Mouse (Mus musculus) stomach, embryonic 14.5 days (tissue): ENCODE results near the gene Scarb2. TPM values are rescaled to one million over a fixed set of nuclear protein-coding genes. Genes with fewer than 3 reads are reported as not detected.

Experiments
- ATAC-seq: fragments of 200-750 bp; cut with Nextera tagmentation; 2 replicates; pipeline ENCODE4 v1.8.0; 2017; ENCODE audit warnings: low read depth, moderate TSS enrichment; ENCODE audit not compliant: insufficient number of reproducible peaks, insufficient read depth, low FRiP score
- H3K27ac ChIP-seq: fragments of 300-500 bp; sonication (generic); 2 replicates; pipeline ENCODE4 v1.5.1; 2014; ENCODE audit warnings: mild to moderate bottlenecking, low read length, moderate library complexity, mixed read lengths
- H3K27me3 ChIP-seq: fragments of 300-500 bp; sonication (generic); 2 replicates; pipeline ENCODE4 v1.6.1; 2014; ENCODE audit warnings: low read length, control low read depth, mixed read lengths; ENCODE audit not compliant: control insufficient read depth, insufficient read depth
- H3K36me3 ChIP-seq: fragments of 300-500 bp; sonication (generic); 2 replicates; pipeline ENCODE4 v1.6.1; 2014; ENCODE audit warnings: mild to moderate bottlenecking, control low read depth, low read length, moderate library complexity, mixed read lengths; ENCODE audit not compliant: control insufficient read depth, insufficient read depth
- H3K4me1 ChIP-seq: fragments of 300-500 bp; sonication (generic); 2 replicates; pipeline ENCODE4 v1.6.1; 2014; ENCODE audit warnings: low read length, control low read depth, mixed read lengths; ENCODE audit not compliant: control insufficient read depth, insufficient read depth
- H3K4me2 ChIP-seq: fragments of 300-500 bp; sonication (generic); replicated peaks from 2 replicates; pipeline ENCODE4 v1.6.1; 2014; ENCODE audit warnings: low read depth, low read length, control low read depth
- H3K4me3 ChIP-seq: fragments of 300-500 bp; sonication (generic); 2 replicates; pipeline ENCODE4 v1.5.1; 2014; ENCODE audit warnings: low read depth, low read length, control low read depth
- H3K9ac ChIP-seq: fragments of 300-500 bp; sonication (generic); replicated peaks from 2 replicates; pipeline ENCODE4 v1.6.1; 2014; ENCODE audit warnings: low read depth, mild to moderate bottlenecking, control low read depth, low read length, moderate library complexity, mixed read lengths
- H3K9me3 ChIP-seq: fragments of 300-500 bp; sonication (generic); 2 replicates; pipeline ENCODE4 v1.6.1; 2016; ENCODE audit warnings: low read depth, low read length, control low read depth; ENCODE audit not compliant: control insufficient read depth
- WGBS: fragments of 180-500 bp; shearing (Covaris S2); extraction: QIAGEN DNeasy Blood & Tissue Kit; methylation state at CpG from one replicate; pipeline ENCODE4 v1.1.7; 2014; 5-methylcytosine and 5-hydroxymethylcytosine counted together
- polyA plus RNA-seq: library from polyadenylated mRNA; unstranded; fragments of >200 nt; fragmentation: Nextera tagmentation; extraction: Ambion mirVana; gene quantifications from 2 replicates; pipeline ENCODE4 v1.2.1, GENCODE M21; 2014

Gene Scarb2
- polyA plus RNA-seq, 1 experiment from 2014 or later, result 13.0 TPM

- Histone ChIP-seq H3K27me3 (no peaks in the 10 kb centered on the region), H3K4me1 (no peaks in the 10 kb centered on the region), H3K4me3 (no peak overlapping the region), H3K9ac (no peak overlapping the region), H3K36me3 (peaks cover 8% of the 10 kb centered on the region), H3K4me2 (no peak overlapping the region), H3K27ac (no peak overlapping the region), H3K9me3 (no peaks in the 10 kb centered on the region)
- 71% methylated on average over 5 of the region's 5 CpGs for WGBS
- ATAC-seq, result no peak
Observed at GRCm38 (mm10) chr5:92441494-92441893, 65.1 kb downstream of the Scarb2 start.

- H3K27me3 ChIP-seq, result no peaks in the 10 kb centered on the region
- WGBS, result 87% methylated on average over 8 of the region's 8 CpGs
Observed at GRCm38 (mm10) chr5:92438540-92438939, 68.1 kb downstream of the Scarb2 start.

GRCm38 (mm10) chr5:92435025-92435584 lies 71.5 kb downstream of the Scarb2 start, which contains the start of gene Nup54:
TSS of gene Nup54 (minus strand) at chr5:92435219.
- under 1% methylated on average over 34 of the region's 34 CpGs for WGBS
- peak within 1 kb of the TSS; percentile 84 for H3K9ac ChIP-seq
- peaks cover 4% of the 10 kb centered on the region; the same call in 1 of the 2 replicates for H3K4me1 ChIP-seq
- H3K4me2 ChIP-seq, result peak within 1 kb of the TSS; percentile 73
- H3K36me3 ChIP-seq, result no peaks in the 10 kb centered on the region
- H3K27ac ChIP-seq, result peak within 1 kb of the TSS; percentile 24; the same call in 1 of the 2 replicates
- H3K9me3 ChIP-seq, result no peaks in the 10 kb centered on the region
- peak within 1 kb of the TSS; percentile 91 for H3K4me3 ChIP-seq
- H3K27me3 ChIP-seq, result no peaks in the 10 kb centered on the region
- peak; percentile 99 for ATAC-seq

More at GRCm38 (mm10) chr5:92438540-92438939, 68.1 kb downstream of the Scarb2 start:
- Histone ChIP-seq H3K4me2 (no peak overlapping the region), H3K4me1 (no peaks in the 10 kb centered on the region), H3K9me3 (no peaks in the 10 kb centered on the region), H3K9ac (no peak overlapping the region), H3K36me3 (peaks cover 4% of the 10 kb centered on the region; the same call in 1 of the 2 replicates), H3K27ac (no peak overlapping the region), H3K4me3 (no peak overlapping the region)
- ATAC-seq, result no peak

GRCm38 (mm10) chr5:92434571-92434985 lies 72.1 kb downstream of the Scarb2 start:
- ATAC-seq, result peak; percentile 64
- Histone ChIP-seq H3K4me3 (peak overlapping the region; percentile 91), H3K9ac (peak overlapping the region; percentile 84), H3K36me3 (no peaks in the 10 kb centered on the region), H3K4me1 (peaks cover 4% of the 10 kb centered on the region; the same call in 1 of the 2 replicates), H3K4me2 (peak overlapping the region; percentile 73), H3K9me3 (no peaks in the 10 kb centered on the region), H3K27me3 (no peaks in the 10 kb centered on the region), H3K27ac (peak overlapping the region; percentile 24; the same call in 1 of the 2 replicates)
- WGBS, result under 1% methylated on average over 37 of the region's 39 CpGs

- Histone ChIP-seq H3K4me1 (peaks cover 4% of the 10 kb centered on the region; the same call in 1 of the 2 replicates), H3K36me3 (no peaks in the 10 kb centered on the region), H3K27me3 (no peaks in the 10 kb centered on the region), H3K9me3 (no peaks in the 10 kb centered on the region), H3K4me3 (peak overlapping the region; percentile 91), H3K4me2 (peak overlapping the region; percentile 73), H3K27ac (peak overlapping the region; percentile 24; the same call in 1 of the 2 replicates), H3K9ac (peak overlapping the region; percentile 84)
- ATAC-seq, result no peak
- WGBS, result under 1% methylated on average over 12 of the region's 12 CpGs
Observed at GRCm38 (mm10) chr5:92434070-92434469, 72.6 kb downstream of the Scarb2 start.

GRCm38 (mm10) chr5:92431611-92432010 lies 75.0 kb downstream of the Scarb2 start:
- Histone ChIP-seq H3K9me3 (no peaks in the 10 kb centered on the region), H3K27ac (no peak overlapping the region), H3K4me3 (no peak overlapping the region), H3K36me3 (peaks cover 15% of the 10 kb centered on the region), H3K27me3 (no peaks in the 10 kb centered on the region), H3K9ac (no peak overlapping the region), H3K4me2 (no peak overlapping the region), H3K4me1 (peaks cover 4% of the 10 kb centered on the region; the same call in 1 of the 2 replicates)
- WGBS, result 84% methylated on average over 7 of the region's 7 CpGs
- ATAC-seq, result no peak

- Histone ChIP-seq H3K4me3 (no peak overlapping the region), H3K27me3 (no peaks in the 10 kb centered on the region), H3K27ac (no peak overlapping the region), H3K9me3 (no peaks in the 10 kb centered on the region), H3K9ac (no peak overlapping the region), H3K4me1 (peaks cover 4% of the 10 kb centered on the region; the same call in 1 of the 2 replicates), H3K4me2 (no peak overlapping the region), H3K36me3 (peaks cover 18% of the 10 kb centered on the region)
- WGBS, result 81% methylated on average over 5 of the region's 5 CpGs
- ATAC-seq, result no peak
Observed at GRCm38 (mm10) chr5:92430723-92431122, 75.9 kb downstream of the Scarb2 start.

GRCm38 (mm10) chr5:92424126-92424525 lies 82.5 kb downstream of the Scarb2 start:
- Histone ChIP-seq H3K9ac (no peak overlapping the region), H3K4me3 (no peak overlapping the region), H3K4me2 (no peak overlapping the region), H3K27me3 (no peaks in the 10 kb centered on the region), H3K9me3 (no peaks in the 10 kb centered on the region), H3K27ac (no peak overlapping the region), H3K36me3 (peaks cover 70% of the 10 kb centered on the region), H3K4me1 (no peaks in the 10 kb centered on the region)
- no peak for ATAC-seq
- 92% methylated on average over 11 of the region's 11 CpGs for WGBS
